Mouse (Mus musculus): ENCODE measurements at regions not wholly inside any gene's neighbourhood (a gene's known extent, or its start where the extent isn't known, plus 50 kb on each side); places are given as distances from the start of the nearest gene placed in this dataset.

- TF ChIP-seq EP300 (IDR thresholded peaks at IDR 0.05; ENCODE audit: low read depth), result no peak
- no peak for TF ChIP-seq CTCF (IDR thresholded peaks at IDR 0.05; ENCODE audit: low read depth)
- no peak overlapping the region for H3K27ac ChIP-seq (ENCODE audit: low read depth)
- 70% methylated on average over 1 of the region's 1 CpGs for WGBS (ENCODE audit: insufficient replicate concordance)
Measured at GRCm38 (mm10) chr11:18734075-18734474, 284.7 kb downstream of the Meis1 start.

GRCm38 (mm10) chr11:18729742-18730141 lies 289.0 kb downstream of the Meis1 start:
- no peak overlapping the region for H3K4me2 ChIP-seq (ENCODE audit: low read depth, low read length)
- WGBS (ENCODE audit: insufficient replicate concordance), result 80% methylated on average over 4 of the region's 4 CpGs
- H3K27ac ChIP-seq (ENCODE audit: low read depth), result no peak overlapping the region
- no peak overlapping the region for H3K9ac ChIP-seq (replicated peaks)
- H3K4me3 ChIP-seq (ENCODE audit: low read depth, low read length), result no peak overlapping the region
- no peak for DNase-seq
- ATAC-seq, result no peak
- no peaks in the 10 kb centered on the region for H3K27me3 ChIP-seq (ENCODE audit: insufficient read depth, low read length)
- H3K9me3 ChIP-seq (ENCODE audit: low read length), result no peaks in the 10 kb centered on the region
- TF ChIP-seq CTCF (IDR thresholded peaks at IDR 0.05; ENCODE audit: low read depth) (no peak), EP300 (IDR thresholded peaks at IDR 0.05; ENCODE audit: low read depth) (no peak)
- no peaks in the 10 kb centered on the region for H3K36me3 ChIP-seq (replicated peaks; ENCODE audit: insufficient read depth, low read length)
- no peaks in the 10 kb centered on the region for H3K4me1 ChIP-seq (ENCODE audit: insufficient read depth)

More at GRCm38 (mm10) chr11:18734075-18734474, 284.7 kb downstream of the Meis1 start:
- no peaks in the 10 kb centered on the region for H3K9me3 ChIP-seq (ENCODE audit: low read length)
- H3K9ac ChIP-seq (replicated peaks), result no peak overlapping the region
- H3K27me3 ChIP-seq (ENCODE audit: insufficient read depth, low read length), result no peaks in the 10 kb centered on the region
- no peak overlapping the region for H3K4me3 ChIP-seq (ENCODE audit: low read depth, low read length)
- H3K4me2 ChIP-seq (ENCODE audit: low read depth, low read length), result no peak overlapping the region
- no peak for DNase-seq
- no peaks in the 10 kb centered on the region for H3K4me1 ChIP-seq (ENCODE audit: insufficient read depth)
- no peaks in the 10 kb centered on the region for H3K36me3 ChIP-seq (replicated peaks; ENCODE audit: insufficient read depth, low read length)
- ATAC-seq, result no peak

- Histone ChIP-seq H3K4me3 (ENCODE audit: low read depth, low read length) (no peak overlapping the region), H3K36me3 (replicated peaks; ENCODE audit: insufficient read depth, low read length) (no peaks in the 10 kb centered on the region), H3K27me3 (ENCODE audit: insufficient read depth, low read length) (no peaks in the 10 kb centered on the region), H3K4me1 (ENCODE audit: insufficient read depth) (no peaks in the 10 kb centered on the region), H3K9me3 (ENCODE audit: low read length) (no peaks in the 10 kb centered on the region), H3K4me2 (ENCODE audit: low read depth, low read length) (no peak overlapping the region), H3K27ac (ENCODE audit: low read depth) (no peak overlapping the region), H3K9ac (replicated peaks) (no peak overlapping the region)
- 78% methylated on average over 8 of the region's 8 CpGs for WGBS (ENCODE audit: insufficient replicate concordance)
- TF ChIP-seq EP300 (IDR thresholded peaks at IDR 0.05; ENCODE audit: low read depth) (no peak), CTCF (IDR thresholded peaks at IDR 0.05; ENCODE audit: low read depth) (no peak)
- ATAC-seq (no peak), DNase-seq (no peak)
Measured at GRCm38 (mm10) chr11:18722770-18723169, 296.0 kb downstream of the Meis1 start.

GRCm38 (mm10) chr11:18715851-18716126 lies 303.0 kb downstream of the Meis1 start:
- Histone ChIP-seq H3K27me3 (ENCODE audit: insufficient read depth, low read length) (no peaks in the 10 kb centered on the region), H3K9ac (replicated peaks) (no peak overlapping the region), H3K4me3 (ENCODE audit: low read depth, low read length) (no peak overlapping the region), H3K4me2 (ENCODE audit: low read depth, low read length) (no peak overlapping the region), H3K9me3 (ENCODE audit: low read length) (no peaks in the 10 kb centered on the region), H3K27ac (ENCODE audit: low read depth) (no peak overlapping the region), H3K4me1 (ENCODE audit: insufficient read depth) (no peaks in the 10 kb centered on the region), H3K36me3 (replicated peaks; ENCODE audit: insufficient read depth, low read length) (no peaks in the 10 kb centered on the region)
- DNase-seq, result no peak
- WGBS (ENCODE audit: insufficient replicate concordance), result 46% methylated on average over 1 of the region's 1 CpGs
- TF ChIP-seq CTCF (IDR thresholded peaks at IDR 0.05; ENCODE audit: low read depth) (no peak), EP300 (IDR thresholded peaks at IDR 0.05; ENCODE audit: low read depth) (no peak)
- no peak for ATAC-seq

GRCm38 (mm10) chr11:18715050-18715850 lies 303.5 kb downstream of the Meis1 start:
- no peaks in the 10 kb centered on the region for H3K36me3 ChIP-seq (replicated peaks; ENCODE audit: insufficient read depth, low read length)
- no peak overlapping the region for H3K4me2 ChIP-seq (ENCODE audit: low read depth, low read length)
- DNase-seq (no peak), ATAC-seq (no peak)
- H3K4me1 ChIP-seq (ENCODE audit: insufficient read depth), result no peaks in the 10 kb centered on the region
- 61% methylated on average over 2 of the region's 2 CpGs for WGBS (ENCODE audit: insufficient replicate concordance)
- no peaks in the 10 kb centered on the region for H3K27me3 ChIP-seq (ENCODE audit: insufficient read depth, low read length)
- H3K9me3 ChIP-seq (ENCODE audit: low read length), result no peaks in the 10 kb centered on the region
- TF ChIP-seq CTCF (IDR thresholded peaks at IDR 0.05; ENCODE audit: low read depth) (no peak), EP300 (IDR thresholded peaks at IDR 0.05; ENCODE audit: low read depth) (no peak)
- H3K4me3 ChIP-seq (ENCODE audit: low read depth, low read length), result no peak overlapping the region
- no peak overlapping the region for H3K9ac ChIP-seq (replicated peaks)
- H3K27ac ChIP-seq (ENCODE audit: low read depth), result no peak overlapping the region

GRCm38 (mm10) chr11:18714400-18714799 lies 304.4 kb downstream of the Meis1 start:
- DNase-seq (no peak), ATAC-seq (no peak)
- H3K9me3 ChIP-seq (ENCODE audit: low read length), result no peaks in the 10 kb centered on the region
- WGBS (ENCODE audit: insufficient replicate concordance), result 72% methylated on average over 5 of the region's 5 CpGs
- H3K27ac ChIP-seq (ENCODE audit: low read depth), result no peak overlapping the region
- no peaks in the 10 kb centered on the region for H3K4me1 ChIP-seq (ENCODE audit: insufficient read depth)
- no peak overlapping the region for H3K4me3 ChIP-seq (ENCODE audit: low read depth, low read length)
- no peak for TF ChIP-seq CTCF (IDR thresholded peaks at IDR 0.05; ENCODE audit: low read depth)
- TF ChIP-seq EP300 (IDR thresholded peaks at IDR 0.05; ENCODE audit: low read depth), result no peak
- H3K4me2 ChIP-seq (ENCODE audit: low read depth, low read length), result no peak overlapping the region
- no peaks in the 10 kb centered on the region for H3K36me3 ChIP-seq (replicated peaks; ENCODE audit: insufficient read depth, low read length)
- no peaks in the 10 kb centered on the region for H3K27me3 ChIP-seq (ENCODE audit: insufficient read depth, low read length)
- no peak overlapping the region for H3K9ac ChIP-seq (replicated peaks)

All from liver, postnatal 0 days (tissue).